Mouse (Mus musculus) brain, embryonic 14.5 days (tissue): ENCODE data around the gene Mypop.

ENCODE experiments used
- CTCF ChIP-seq: fragments of 200-500 bp; IDR thresholded peaks from 2 replicates; pipeline ENCODE4 v1.5.1; 2012; ENCODE audit warnings: inconsistent platforms, mild to moderate bottlenecking, moderate library complexity, borderline replicate concordance; ENCODE audit not compliant: insufficient read depth, insufficient read length; ENCODE audit errors: extremely low read depth
- POLR2A ChIP-seq: fragments of 200-500 bp; IDR thresholded peaks from 2 replicates; pipeline ENCODE4 v1.6.1; 2012; ENCODE audit warnings: mild to moderate bottlenecking, inconsistent platforms, borderline replicate concordance; ENCODE audit not compliant: poor library complexity, insufficient read depth, insufficient read length, severe bottlenecking; ENCODE audit errors: extremely low read depth

GRCm38 (mm10) chr7:19050172-19050571 is 59.1 kb downstream of the Mypop start:
- TF ChIP-seq POLR2A, result no peak
- no peak for TF ChIP-seq CTCF
